Mouse (Mus musculus) frontal cortex, postnatal 36 days (tissue): Measurements from ENCODE around the gene Ckmt1.

ENCODE experiments used
- DNase-seq, 2 experiments: peaks; one replicate each; pipeline ENCODE4 v3.0.0; 2022; ENCODE audit warnings: low spot score in 2 of 2

Ckmt1 gene

DNA sequence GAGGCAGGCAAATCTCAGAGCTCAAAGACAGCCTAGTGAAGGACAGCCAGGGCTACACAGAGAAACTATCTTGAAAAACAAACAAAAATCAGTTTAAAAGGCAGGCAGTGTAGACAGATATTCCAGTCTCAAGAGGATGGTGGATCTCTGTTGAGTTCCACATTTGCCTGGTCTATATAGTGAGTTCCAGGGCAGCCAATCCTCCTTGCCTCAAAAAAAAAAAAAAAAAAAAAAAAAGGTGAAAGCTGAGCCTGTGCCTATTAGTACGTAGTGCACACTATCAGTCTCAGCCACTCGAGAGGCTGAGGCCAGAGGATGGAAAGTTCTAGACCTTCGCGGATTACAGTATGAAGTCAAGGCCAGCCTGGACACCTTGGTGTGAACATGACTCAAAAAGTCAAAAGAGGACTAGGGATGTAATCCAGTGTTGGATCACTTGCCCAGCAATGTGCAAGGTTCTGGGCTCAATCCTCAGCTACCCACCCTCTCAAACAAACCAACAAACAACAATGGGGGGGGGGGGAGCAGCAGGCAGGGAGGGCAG lies 55.4 kb downstream of the Ckmt1 start:
- DNase-seq, result no peak
